Mouse (Mus musculus): ENCODE measurements around the gene Schip1.

GRCm38 (mm10) chr3:68504838-68505237 lies 440.2 kb downstream of the Schip1 start:
- TF ChIP-seq CTCF (IDR thresholded peaks at IDR 0.05; ENCODE audit: control insufficient read depth, insufficient read depth, low read length) (no peak), POLR2A (IDR thresholded peaks at IDR 0.05; ENCODE audit: borderline replicate concordance, control insufficient read depth, low read depth, low read length) (no peak)

Data from bone marrow, adult 2 months (tissue).